Mouse (Mus musculus) frontal cortex, postnatal 36 days (tissue): Measurements from ENCODE around the gene Pygo1.

Experiments
- DNase-seq, 2 experiments: peaks; one replicate each; pipeline ENCODE4 v3.0.0; 2022; ENCODE audit warnings: low spot score in 2 of 2

Pygo1 gene

GRCm38 (mm10) chr9:72925021-72925934, at the start of gene Pygo1:
Pygo1 (plus strand) TSS chr9:72925645.
- DNase-seq: peak; percentile 39 to 51

- DNase-seq: no peak
Measured at GRCm38 (mm10) chr9:72875878-72876277, 49.6 kb upstream of the Pygo1 start.

GRCm38 (mm10) chr9:72877905-72878304, 47.5 kb upstream of the Pygo1 start:
- DNase-seq: no peak

GRCm38 (mm10) chr9:72878656-72879055, 46.8 kb upstream of the Pygo1 start:
- no peak for DNase-seq

- DNase-seq: no peak
Measured at GRCm38 (mm10) chr9:72879601-72880000, 45.8 kb upstream of the Pygo1 start.

- no peak for DNase-seq
Measured at GRCm38 (mm10) chr9:72880225-72880960, 45.1 kb upstream of the Pygo1 start.

GRCm38 (mm10) chr9:72881026-72881768, 44.2 kb upstream of the Pygo1 start:
- no peak for DNase-seq

- peak; percentile 36 to 54 for DNase-seq
Measured at GRCm38 (mm10) chr9:72883940-72884339, 41.5 kb upstream of the Pygo1 start.

GRCm38 (mm10) chr9:72889777-72890176, 35.7 kb upstream of the Pygo1 start:
- DNase-seq: peak in 1 of 2 experiments; percentile 51

GRCm38 (mm10) chr9:72890499-72891085, 34.9 kb upstream of the Pygo1 start:
- DNase-seq: no peak

GRCm38 (mm10) chr9:72892761-72893160, 32.7 kb upstream of the Pygo1 start:
- DNase-seq: no peak

GRCm38 (mm10) chr9:72894796-72895352, 30.6 kb upstream of the Pygo1 start:
- no peak for DNase-seq

GRCm38 (mm10) chr9:72902057-72902456, 23.4 kb upstream of the Pygo1 start:
- no peak for DNase-seq

GRCm38 (mm10) chr9:72902611-72903010, 22.8 kb upstream of the Pygo1 start:
- no peak for DNase-seq

GRCm38 (mm10) chr9:72906693-72907103, 18.7 kb upstream of the Pygo1 start:
- peak in 1 of 2 experiments; percentile 22 for DNase-seq

- no peak for DNase-seq
Measured at GRCm38 (mm10) chr9:72911381-72911780, 14.1 kb upstream of the Pygo1 start.

GRCm38 (mm10) chr9:72913551-72913950, 11.9 kb upstream of the Pygo1 start:
- DNase-seq: no peak

- DNase-seq: no peak
Measured at GRCm38 (mm10) chr9:72915728-72916127, 9.7 kb upstream of the Pygo1 start.

- DNase-seq: no peak
Measured at GRCm38 (mm10) chr9:72923068-72923467, 2.4 kb upstream of the Pygo1 start.

- DNase-seq: no peak
Measured at GRCm38 (mm10) chr9:72925935-72926258, 452 bp downstream of the Pygo1 start.

- DNase-seq: peak; percentile 61 to 81
Measured at GRCm38 (mm10) chr9:72931166-72931790, 5.8 kb downstream of the Pygo1 start.
